Mouse (Mus musculus) liver, embryonic 18 days (tissue): ENCODE data around the gene Nsun5. TPM values are rescaled to one million over a fixed set of nuclear protein-coding genes. Genes with fewer than 3 reads are reported as not detected.

Experiments
- polyA plus RNA-seq: library from polyadenylated mRNA; depleted of rRNA; stranded (reverse); fragments of >200 nt; gene quantifications from 2 replicates; pipeline ENCODE4 v1.2.3, GENCODE M21; 2012; rRNA removed

Gene Nsun5
- polyA plus RNA-seq = 9.6 and 9.8 TPM in 2 replicates

GRCm38 (mm10) chr5:135369787-135370654 is at the start of gene Nsun5:
Gene Nsun5 (plus strand): TSS chr5:135369953.

GRCm38 (mm10) chr5:135349862-135350261 is 19.9 kb upstream of the Nsun5 start, which contains the start of gene Fkbp6:
Gene Fkbp6 (minus strand): TSS chr5:135350044.

GRCm38 (mm10) chr5:135352995-135353394 is 16.8 kb upstream of the Nsun5 start, which contains the start of gene Trim50:
Gene Trim50 (plus strand): TSS chr5:135353295.

GRCm38 (mm10) chr5:135394004-135394823 is 24.5 kb downstream of the Nsun5 start, which contains the start of gene Pom121:
Gene Pom121 (minus strand): TSS chr5:135394546.

Other genes with a start within 250 kb of the Nsun5 start
- 5.9 and 6.0 TPM in 2 replicates for gene Tbl2, start 220.3 kb upstream of the Nsun5 start, polyA plus RNA-seq
- 9.2 and 10.1 TPM in 2 replicates for gene Bcl7b, start 201.7 kb upstream of the Nsun5 start, polyA plus RNA-seq
- 13.8 and 16.7 TPM in 2 replicates for gene Baz1b, start 182.7 kb upstream of the Nsun5 start, polyA plus RNA-seq
- 0.13 and 0.14 TPM in 2 replicates for gene Fzd9, start 118.7 kb upstream of the Nsun5 start, polyA plus RNA-seq
- 0.07 TPM in 1 of 2 replicates, not detected in the other for gene Fkbp6, start 19.9 kb upstream of the Nsun5 start, polyA plus RNA-seq
- gene Trim50, start 16.7 kb upstream of the Nsun5 start, polyA plus RNA-seq = not detected in 2 replicates
- 3.0 and 3.6 TPM in 2 replicates for gene Pom121, start 24.6 kb downstream of the Nsun5 start, polyA plus RNA-seq
- 2.8 and 3.3 TPM in 2 replicates for gene Hip1, start 175.2 kb downstream of the Nsun5 start, polyA plus RNA-seq
- not detected in 2 replicates for gene Ccl26, start 193.6 kb downstream of the Nsun5 start, polyA plus RNA-seq
- gene Ccl24, start 203.1 kb downstream of the Nsun5 start, polyA plus RNA-seq = 10.4 and 22.5 TPM in 2 replicates